Mouse (Mus musculus) adrenal gland, postnatal 25 days (tissue): ENCODE data around the gene Vsig8. TPM values are rescaled to one million over a fixed set of nuclear protein-coding genes. Genes with fewer than 3 reads are reported as not detected.

Experiments
- DNase-seq: peaks from one replicate; pipeline ENCODE4 v3.0.0; 2021; ENCODE audit warnings: mixed read lengths
- long read RNA-seq: library from polyadenylated mRNA; stranded (forward); transcript quantifications from one replicate; pipeline ENCODE4 v2.0.0, GENCODE M21; 2021
- total RNA-seq: library from RNA; stranded (reverse); gene quantifications from 2 replicates; pipeline ENCODE4 v1.2.3, GENCODE M21; 2021

Vsig8 gene
- 0.33 TPM in 1 of 2 replicates, not detected in the other for total RNA-seq
- long read RNA-seq: 0 reads

- DNase-seq: no peak
These were observed at the start of gene Vsig8 for GRCm38 (mm10) chr1:172555638-172556037. Gene Vsig8, plus strand, starts transcription at chr1:172555938.

GRCm38 (mm10) chr1:172507001-172507400 is 48.7 kb upstream of the Vsig8 start:
- no peak for DNase-seq

- no peak for DNase-seq
These were observed 48.0 kb upstream of the Vsig8 start for GRCm38 (mm10) chr1:172507701-172508100.

- DNase-seq: no peak
These were observed 47.6 kb upstream of the Vsig8 start for GRCm38 (mm10) chr1:172508172-172508571.

- DNase-seq: no peak
These were observed 46.5 kb upstream of the Vsig8 start for GRCm38 (mm10) chr1:172509235-172509634.

- no peak for DNase-seq
These were observed 45.8 kb upstream of the Vsig8 start for GRCm38 (mm10) chr1:172509983-172510382.

- DNase-seq: no peak
These were observed 45.2 kb upstream of the Vsig8 start for GRCm38 (mm10) chr1:172510421-172510972.

GRCm38 (mm10) chr1:172512962-172513361 is 42.8 kb upstream of the Vsig8 start:
- peak; percentile 57 for DNase-seq

GRCm38 (mm10) chr1:172513525-172514212 is 42.1 kb upstream of the Vsig8 start:
- peak; percentile 45 for DNase-seq

GRCm38 (mm10) chr1:172514213-172514529 is 41.6 kb upstream of the Vsig8 start:
- DNase-seq: no peak

- no peak for DNase-seq
These were observed 41.0 kb upstream of the Vsig8 start for GRCm38 (mm10) chr1:172514551-172515268.

GRCm38 (mm10) chr1:172515396-172515795 is 40.3 kb upstream of the Vsig8 start:
- no peak for DNase-seq

GRCm38 (mm10) chr1:172518013-172518412 is 37.7 kb upstream of the Vsig8 start:
- DNase-seq: no peak

GRCm38 (mm10) chr1:172519644-172520043 is 36.1 kb upstream of the Vsig8 start:
- no peak for DNase-seq

- peak; percentile 75 for DNase-seq
These were observed 34.9 kb upstream of the Vsig8 start, which contains the start of gene Cfap45 for GRCm38 (mm10) chr1:172520576-172521440. Gene Cfap45, plus strand, starts transcription at chr1:172520801.

GRCm38 (mm10) chr1:172522524-172522923 is 33.2 kb upstream of the Vsig8 start:
- no peak for DNase-seq

GRCm38 (mm10) chr1:172523699-172524101 is 32.0 kb upstream of the Vsig8 start:
- DNase-seq: no peak

GRCm38 (mm10) chr1:172525027-172525764 is 30.5 kb upstream of the Vsig8 start:
- DNase-seq: no peak

- no peak for DNase-seq
These were observed 29.8 kb upstream of the Vsig8 start for GRCm38 (mm10) chr1:172525971-172526370.

- no peak for DNase-seq
These were observed 29.2 kb upstream of the Vsig8 start for GRCm38 (mm10) chr1:172526380-172527081.

- DNase-seq: no peak
These were observed 28.3 kb upstream of the Vsig8 start for GRCm38 (mm10) chr1:172527431-172527830.
